Mouse (Mus musculus) G1E (cell line): Measurements from ENCODE around the gene Ybx3. TPM values are rescaled to one million over a fixed set of nuclear protein-coding genes. Genes with fewer than 3 reads are reported as not detected.
A peak's percentile ranks its signal among the peaks of the same experiment; 100 is the strongest.

ENCODE experiments used
- ATAC-seq: 2 replicates; pipeline ENCODE4 v1.8.0; 2016; ENCODE audit warnings: mild to moderate bottlenecking; ENCODE audit not compliant: insufficient number of reproducible peaks, poor library complexity, low FRiP score, severe bottlenecking; ENCODE audit errors: extremely low read depth
- DNase-seq: peaks from one replicate; pipeline ENCODE4 v3.0.0; 2012; ENCODE audit warnings: low spot score
- H3K27me3 ChIP-seq: 2 replicates; pipeline ENCODE4 v1.6.1; 2012; ENCODE audit warnings: mild to moderate bottlenecking, low read length, inconsistent platforms; ENCODE audit not compliant: insufficient read depth
- H3K36me3 ChIP-seq: replicated peaks from 2 replicates; pipeline ENCODE3; 2012; ENCODE audit warnings: mild to moderate bottlenecking, inconsistent platforms
- H3K4me1 ChIP-seq: 2 replicates; pipeline ENCODE4 v1.6.1; 2012; ENCODE audit warnings: low read depth, low read length, inconsistent platforms, mixed read lengths; ENCODE audit not compliant: insufficient read depth
- H3K4me3 ChIP-seq: 2 replicates; pipeline ENCODE4 v1.5.1; 2012; ENCODE audit warnings: low read depth, mild to moderate bottlenecking, inconsistent platforms, low read length, moderate library complexity, mixed read lengths
- H3K9me3 ChIP-seq: replicated peaks from 2 replicates; pipeline ENCODE4 v1.6.1; 2012; ENCODE audit warnings: inconsistent platforms
- CTCF ChIP-seq: IDR thresholded peaks from 2 replicates; pipeline ENCODE4 v1.5.1; 2012; ENCODE audit warnings: low read depth, low read length, inconsistent platforms, mixed read lengths
- GATA1 ChIP-seq: IDR thresholded peaks from 2 replicates; pipeline ENCODE4 v1.6.1; 2012; ENCODE audit warnings: borderline replicate concordance, low read length, inconsistent platforms, mixed read lengths
- GATA2 ChIP-seq: IDR thresholded peaks from 2 replicates; pipeline ENCODE4 v1.6.1; 2012; ENCODE audit warnings: low read depth, low read length, inconsistent platforms, borderline replicate concordance
- POLR2AphosphoS5 ChIP-seq: IDR thresholded peaks from 2 replicates; pipeline ENCODE4 v1.6.1; 2012; ENCODE audit warnings: low read depth, low read length, inconsistent platforms; ENCODE audit not compliant: insufficient replicate concordance
- TAL1 ChIP-seq: conservative IDR thresholded peaks from 2 replicates; pipeline ENCODE4 v1.6.1; 2012; ENCODE audit warnings: low read depth, low read length, inconsistent platforms, mixed read lengths
- polyA plus RNA-seq: library from polyadenylated mRNA; stranded (reverse); fragments of >175 nt; gene quantifications from 2 replicates; pipeline ENCODE4 v1.2.3, GENCODE M21; 2012
- total RNA-seq, 2 experiments: library from RNA; stranded (forward) in 1 of 2; stranded (reverse) in 1 of 2; fragments of 200-1000 nt in 1 of 2; fragments of >200 nt in 1 of 2; fragmentation: Nextera tagmentation in 1 of 2; gene quantifications; 2 replicates each; pipeline ENCODE4 v1.2.3; 2014 to 2017

Gene Ybx3
- total and polyA plus RNA-seq, 3 experiments, result 391 to 1,477 (median 1,065) TPM

- ATAC-seq (peak; percentile 66), DNase-seq (no peak)
- TF ChIP-seq TAL1, result no peak
- no peak for TF ChIP-seq GATA2
- no peak for TF ChIP-seq CTCF
- TF ChIP-seq POLR2AphosphoS5, result no peak
- TF ChIP-seq GATA1, result no peak
- Histone ChIP-seq H3K36me3 (no peaks in the 10 kb centered on the region), H3K4me3 (no peak overlapping the region), H3K9me3 (no peaks in the 10 kb centered on the region), H3K4me1 (no peaks in the 10 kb centered on the region), H3K27me3 (peaks cover 17% of the 10 kb centered on the region)
These were observed 16.0 kb upstream of the Ybx3 start for GRCm38 (mm10) chr6:131404260-131404659.

DNA sequence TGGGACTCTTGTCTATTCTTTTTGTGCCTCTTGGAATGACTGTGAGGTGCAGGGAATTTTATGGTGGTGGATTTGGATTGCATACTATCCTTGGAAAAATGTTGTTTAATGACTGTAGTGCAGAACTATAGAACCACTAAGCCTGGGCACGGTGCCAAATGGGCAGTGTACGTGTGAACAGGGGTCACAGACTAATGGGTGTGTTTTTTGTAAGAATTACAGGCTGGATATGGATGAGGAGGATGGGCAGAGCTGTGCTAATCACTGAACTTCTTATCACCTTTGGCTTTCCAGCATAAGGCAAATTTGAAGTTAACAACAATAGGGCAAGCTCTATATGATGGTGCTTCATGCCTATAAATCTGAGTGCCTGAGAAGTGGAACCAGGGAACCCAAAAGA lies 14.8 kb upstream of the Ybx3 start:
- TF ChIP-seq GATA2, result no peak
- no peak for TF ChIP-seq POLR2AphosphoS5
- no peak for TF ChIP-seq TAL1
- TF ChIP-seq GATA1, result no peak
- H3K4me1 ChIP-seq, result no peaks in the 10 kb centered on the region
- no peak for ATAC-seq
- no peaks in the 10 kb centered on the region for H3K9me3 ChIP-seq
- no peaks in the 10 kb centered on the region for H3K36me3 ChIP-seq
- no peak for DNase-seq
- H3K27me3 ChIP-seq, result peaks cover 11% of the 10 kb centered on the region
- no peak overlapping the region for H3K4me3 ChIP-seq

- Histone ChIP-seq H3K4me1 (no peaks in the 10 kb centered on the region), H3K9me3 (no peaks in the 10 kb centered on the region), H3K4me3 (no peak overlapping the region), H3K36me3 (no peaks in the 10 kb centered on the region), H3K27me3 (peaks cover 12% of the 10 kb centered on the region)
- no peak for ATAC-seq
- TF ChIP-seq CTCF, result no peak
- no peak for TF ChIP-seq GATA2
- no peak for TF ChIP-seq GATA1
- TF ChIP-seq TAL1, result no peak
- TF ChIP-seq POLR2AphosphoS5, result no peak
- no peak for DNase-seq
These were observed 14.3 kb upstream of the Ybx3 start for GRCm38 (mm10) chr6:131402606-131403005.

GRCm38 (mm10) chr6:131401259-131401658 lies 13.0 kb upstream of the Ybx3 start:
- no peaks in the 10 kb centered on the region for H3K36me3 ChIP-seq
- H3K9me3 ChIP-seq, result no peaks in the 10 kb centered on the region
- H3K4me3 ChIP-seq, result no peak overlapping the region
- ATAC-seq (no peak), DNase-seq (no peak)
- TF ChIP-seq GATA1 (no peak), GATA2 (no peak), CTCF (no peak), TAL1 (no peak), POLR2AphosphoS5 (no peak)
- H3K4me1 ChIP-seq, result peaks cover 3% of the 10 kb centered on the region
- peaks cover 12% of the 10 kb centered on the region for H3K27me3 ChIP-seq

GRCm38 (mm10) chr6:131396650-131397049 lies 8.4 kb upstream of the Ybx3 start:
- ATAC-seq (no peak), DNase-seq (no peak)
- H3K4me1 ChIP-seq, result peaks cover 3% of the 10 kb centered on the region
- no peak for TF ChIP-seq GATA1
- TF ChIP-seq GATA2, result no peak
- no peak for TF ChIP-seq TAL1
- no peak overlapping the region for H3K4me3 ChIP-seq
- H3K36me3 ChIP-seq, result no peaks in the 10 kb centered on the region
- peaks cover 6% of the 10 kb centered on the region; the same call in 1 of the 2 replicates for H3K27me3 ChIP-seq
- no peaks in the 10 kb centered on the region for H3K9me3 ChIP-seq

GRCm38 (mm10) chr6:131393873-131394660 lies 5.8 kb upstream of the Ybx3 start:
- DNase-seq, result no peak
- H3K4me1 ChIP-seq, result peaks cover 9% of the 10 kb centered on the region
- TF ChIP-seq TAL1, result no peak
- no peak for TF ChIP-seq GATA2
- TF ChIP-seq POLR2AphosphoS5, result no peak
- no peak for TF ChIP-seq GATA1
- TF ChIP-seq CTCF, result no peak
- H3K36me3 ChIP-seq, result no peaks in the 10 kb centered on the region
- ATAC-seq, result peak; percentile 17
- no peaks in the 10 kb centered on the region for H3K9me3 ChIP-seq
- no peak overlapping the region for H3K4me3 ChIP-seq
- H3K27me3 ChIP-seq, result peaks cover 6% of the 10 kb centered on the region; the same call in 1 of the 2 replicates
